Mouse (Mus musculus) retina, embryonic 14.5 days (tissue): Measurements from ENCODE around the gene Tbx2.

Source experiments
- DNase-seq: peaks from one replicate; pipeline ENCODE4 v3.0.0-alpha.2; 2015; ENCODE audit warnings: low spot score

The Tbx2 gene

GRCm38 (mm10) chr11:85832231-85832924 is at the start of gene Tbx2:
Gene Tbx2 (plus strand): TSS chr11:85832551.
- peak; percentile 94 for DNase-seq

GRCm38 (mm10) chr11:85786113-85786718 is 46.1 kb upstream of the Tbx2 start:
- peak; percentile 38 for DNase-seq

GRCm38 (mm10) chr11:85789750-85790149 is 42.6 kb upstream of the Tbx2 start:
- no peak for DNase-seq

- DNase-seq = no peak
Measured at GRCm38 (mm10) chr11:85790267-85790666, 42.1 kb upstream of the Tbx2 start.

- no peak for DNase-seq
Measured at GRCm38 (mm10) chr11:85791212-85791611, 41.1 kb upstream of the Tbx2 start.

GRCm38 (mm10) chr11:85792534-85793215 is 39.7 kb upstream of the Tbx2 start:
- no peak for DNase-seq

- no peak for DNase-seq
Measured at GRCm38 (mm10) chr11:85799456-85799855, 32.9 kb upstream of the Tbx2 start.

- no peak for DNase-seq
Measured at GRCm38 (mm10) chr11:85799856-85800255, 32.5 kb upstream of the Tbx2 start.

GRCm38 (mm10) chr11:85800380-85800779 is 32.0 kb upstream of the Tbx2 start:
- no peak for DNase-seq

GRCm38 (mm10) chr11:85804048-85804447 is 28.3 kb upstream of the Tbx2 start:
- DNase-seq = no peak

- DNase-seq = no peak
Measured at GRCm38 (mm10) chr11:85805779-85806178, 26.6 kb upstream of the Tbx2 start.

- DNase-seq = no peak
Measured at GRCm38 (mm10) chr11:85807353-85807752, 25.0 kb upstream of the Tbx2 start.

- DNase-seq = no peak
Measured at GRCm38 (mm10) chr11:85811229-85811628, 21.1 kb upstream of the Tbx2 start.

GRCm38 (mm10) chr11:85811676-85812075 is 20.7 kb upstream of the Tbx2 start:
- no peak for DNase-seq

- DNase-seq = no peak
Measured at GRCm38 (mm10) chr11:85812201-85812966, 20.0 kb upstream of the Tbx2 start.

GRCm38 (mm10) chr11:85814678-85815077 is 17.7 kb upstream of the Tbx2 start:
- no peak for DNase-seq

GRCm38 (mm10) chr11:85816471-85816870 is 15.9 kb upstream of the Tbx2 start:
- DNase-seq = no peak

GRCm38 (mm10) chr11:85818401-85818800 is 13.9 kb upstream of the Tbx2 start:
- no peak for DNase-seq

GRCm38 (mm10) chr11:85820959-85821358 is 11.4 kb upstream of the Tbx2 start:
- DNase-seq = no peak

- DNase-seq = no peak
Measured at GRCm38 (mm10) chr11:85821659-85822058, 10.7 kb upstream of the Tbx2 start.

- DNase-seq = peak; percentile 84
Measured at GRCm38 (mm10) chr11:85823181-85823580, 9.2 kb upstream of the Tbx2 start.

GRCm38 (mm10) chr11:85823794-85824193 is 8.6 kb upstream of the Tbx2 start:
- DNase-seq = no peak
